Mouse (Mus musculus) liver, embryonic 11.5 days (tissue): ENCODE results near the gene Hgd. TPM values are rescaled to one million over a fixed set of nuclear protein-coding genes. Genes with fewer than 3 reads are reported as not detected.

Experiments
- ATAC-seq: fragments of 200-750 bp; cut with Nextera tagmentation; replicated peaks from 2 replicates; pipeline ENCODE4 v1.8.0; 2017; ENCODE audit warnings: moderate number of reproducible peaks, mild to moderate bottlenecking, moderate TSS enrichment, moderate library complexity; ENCODE audit not compliant: low FRiP score
- DNase-seq: peaks from one replicate; pipeline ENCODE4 v3.0.0-alpha.2; 2017; ENCODE audit warnings: low spot score
- H3K27ac ChIP-seq: fragments of 300-500 bp; sonication (generic); 2 replicates; pipeline ENCODE4 v1.5.1; 2014; ENCODE audit warnings: mild to moderate bottlenecking, low read depth, low read length, control low read depth
- H3K27me3 ChIP-seq: fragments of 300-500 bp; sonication (generic); replicated peaks from 2 replicates; pipeline ENCODE4 v1.6.1; 2014; ENCODE audit warnings: low read length, mixed read lengths; ENCODE audit not compliant: control insufficient read depth, insufficient read depth
- H3K36me3 ChIP-seq: fragments of 300-500 bp; sonication (generic); 2 replicates; pipeline ENCODE4 v1.6.1; 2014; ENCODE audit warnings: mild to moderate bottlenecking, low read length, moderate library complexity, mixed read lengths; ENCODE audit not compliant: control insufficient read depth, insufficient read depth
- H3K4me1 ChIP-seq: fragments of 300-500 bp; sonication (generic); replicated peaks from 2 replicates; pipeline ENCODE4 v1.6.1; 2014; ENCODE audit warnings: low read length, mixed read lengths; ENCODE audit not compliant: control insufficient read depth, insufficient read depth
- H3K4me2 ChIP-seq: fragments of 300-500 bp; sonication (generic); 2 replicates; pipeline ENCODE4 v1.6.1; 2014; ENCODE audit warnings: mild to moderate bottlenecking, control low read depth, moderate library complexity
- H3K4me3 ChIP-seq: fragments of 300-500 bp; sonication (generic); 2 replicates; pipeline ENCODE4 v1.5.1; 2014; ENCODE audit warnings: low read depth, low read length, control low read depth
- H3K9ac ChIP-seq: fragments of 300-500 bp; sonication (generic); 2 replicates; pipeline ENCODE4 v1.6.1; 2014; ENCODE audit warnings: low read depth, low read length, control low read depth
- H3K9me3 ChIP-seq: fragments of 300-500 bp; sonication (generic); 2 replicates; pipeline ENCODE4 v1.6.1; 2016; ENCODE audit warnings: low read length, inconsistent platforms, mixed read lengths; ENCODE audit not compliant: control insufficient read depth
- WGBS: fragments of 180-500 bp; shearing (Covaris S2); extraction: QIAGEN DNeasy Blood & Tissue Kit; methylation state at CpG from one replicate; pipeline ENCODE4 v1.1.7; 2014; 5-methylcytosine and 5-hydroxymethylcytosine counted together
- polyA plus RNA-seq: library from polyadenylated mRNA; unstranded; fragments of >200 nt; fragmentation: Nextera tagmentation; extraction: Ambion mirVana; gene quantifications from 2 replicates; pipeline ENCODE4 v1.2.1, GENCODE M21; 2014

The Hgd gene
- polyA plus RNA-seq, 1 experiment from 2014 or later = 13.6 TPM

DNA sequence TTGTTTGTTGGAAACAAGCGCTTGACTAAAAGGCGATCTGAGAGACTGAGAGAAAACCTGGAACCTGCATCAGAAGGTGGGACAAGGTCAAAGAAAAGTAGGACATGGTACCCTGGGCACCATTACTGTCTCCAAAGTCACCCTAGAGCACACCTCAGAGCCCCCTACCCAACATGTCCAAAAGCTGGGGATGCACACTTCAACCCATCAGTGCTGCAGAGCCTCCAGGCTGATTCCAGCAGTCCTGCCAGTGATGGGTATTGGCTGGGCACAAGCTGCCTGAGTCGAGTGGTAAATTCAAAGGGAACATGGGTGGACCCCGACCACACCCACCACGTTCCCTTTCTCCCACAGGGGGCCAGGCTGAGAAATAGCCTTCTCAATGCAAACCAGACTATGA, 95.4 kb downstream of the Hgd start:
- no peaks in the 10 kb centered on the region for H3K9me3 ChIP-seq
- no peak for ATAC-seq
- H3K27ac ChIP-seq = no peak overlapping the region
- DNase-seq = no peak
- no peaks in the 10 kb centered on the region for H3K36me3 ChIP-seq
- H3K4me2 ChIP-seq = no peak overlapping the region
- WGBS = 72% methylated on average over 5 of the region's 5 CpGs
- no peaks in the 10 kb centered on the region for H3K4me1 ChIP-seq
- no peaks in the 10 kb centered on the region for H3K27me3 ChIP-seq
- no peak overlapping the region for H3K9ac ChIP-seq
- no peak overlapping the region for H3K4me3 ChIP-seq

DNA sequence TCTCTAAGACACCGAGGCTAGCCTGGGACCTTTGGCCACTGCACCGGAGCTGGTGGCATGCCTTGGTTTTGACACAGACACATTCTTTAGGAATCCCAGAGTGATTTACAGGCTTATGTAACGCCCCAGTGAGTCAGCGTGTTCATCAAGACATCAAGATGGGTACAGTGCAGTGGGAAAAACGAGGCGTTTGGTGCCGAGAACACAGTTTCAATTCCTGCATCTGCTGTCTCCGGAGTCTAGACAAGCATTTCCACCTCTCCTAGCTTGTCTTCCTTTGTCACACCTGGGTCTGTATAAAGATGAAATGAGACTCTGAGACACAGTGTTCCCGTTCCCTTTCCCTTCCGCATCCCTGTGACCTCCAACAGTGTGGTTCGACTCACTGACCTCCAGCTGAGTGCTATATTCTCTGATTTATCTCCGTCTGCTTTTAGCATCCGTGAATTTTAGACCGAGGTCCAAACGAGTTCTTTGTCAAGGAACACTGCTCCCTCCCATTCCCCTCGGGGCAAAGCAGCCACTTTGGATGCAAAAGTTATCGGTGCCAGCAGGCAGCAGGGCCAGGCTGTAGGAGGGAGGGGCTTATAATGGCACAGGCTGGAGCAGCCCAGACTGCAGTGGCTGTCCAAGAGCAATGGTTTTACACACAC, 96.2 kb downstream of the Hgd start:
- H3K9me3 ChIP-seq = no peaks in the 10 kb centered on the region
- H3K4me2 ChIP-seq = no peak overlapping the region
- no peaks in the 10 kb centered on the region for H3K36me3 ChIP-seq
- ATAC-seq = no peak
- no peak overlapping the region for H3K4me3 ChIP-seq
- no peak overlapping the region for H3K27ac ChIP-seq
- no peak overlapping the region for H3K9ac ChIP-seq
- 67% methylated on average over 17 of the region's 17 CpGs for WGBS
- H3K27me3 ChIP-seq = no peaks in the 10 kb centered on the region
- no peak for DNase-seq
- H3K4me1 ChIP-seq = no peaks in the 10 kb centered on the region

DNA sequence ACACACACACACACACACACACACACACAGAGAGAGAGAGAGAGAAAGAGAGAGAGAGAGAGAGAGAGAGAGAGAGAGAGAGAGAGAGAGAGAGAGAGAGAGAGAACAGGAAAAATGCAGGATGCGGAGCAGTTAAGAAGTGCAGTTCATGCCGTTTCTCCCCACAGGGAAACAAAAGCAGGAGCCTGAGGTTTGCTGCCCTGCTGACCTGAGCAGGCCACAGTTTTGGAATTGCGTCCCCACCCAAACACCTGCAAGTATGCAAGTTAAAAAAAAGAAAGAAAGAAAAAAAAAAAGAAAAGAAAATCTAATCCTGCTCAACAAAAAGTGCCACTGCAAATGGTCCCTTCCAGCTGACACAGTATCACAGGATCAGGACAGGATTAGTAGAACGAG, 96.7 kb downstream of the Hgd start:
- Histone ChIP-seq H3K9ac (no peak overlapping the region), H3K4me3 (no peak overlapping the region), H3K27ac (no peak overlapping the region), H3K9me3 (no peaks in the 10 kb centered on the region), H3K4me1 (no peaks in the 10 kb centered on the region), H3K36me3 (no peaks in the 10 kb centered on the region), H3K27me3 (no peaks in the 10 kb centered on the region), H3K4me2 (no peak overlapping the region)
- ATAC-seq (no peak), DNase-seq (no peak)
- WGBS = 74% methylated on average over 4 of the region's 4 CpGs

DNA sequence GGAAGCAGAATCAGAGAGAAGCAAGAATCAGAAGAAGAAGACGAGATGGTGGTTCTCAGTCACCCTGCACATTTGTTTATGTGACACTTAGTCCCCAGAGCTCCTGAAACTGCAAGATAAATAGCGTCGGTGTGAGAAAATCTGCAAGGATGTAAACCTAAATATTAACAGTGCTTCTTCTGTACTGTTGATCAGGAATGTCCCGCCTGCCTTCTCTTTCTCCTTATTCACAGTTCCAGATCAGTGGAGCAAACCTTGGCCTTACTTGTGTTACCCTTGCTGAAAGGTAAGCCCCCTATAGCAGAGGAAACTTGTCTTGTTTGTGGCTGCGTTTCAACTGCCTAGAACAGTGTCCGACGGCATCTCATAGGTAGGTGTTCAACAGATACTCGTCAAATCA, 97.6 kb downstream of the Hgd start:
- H3K4me1 ChIP-seq = no peaks in the 10 kb centered on the region
- H3K9ac ChIP-seq = no peak overlapping the region
- WGBS = 79% methylated on average over 8 of the region's 8 CpGs
- no peak overlapping the region for H3K4me3 ChIP-seq
- H3K27me3 ChIP-seq = no peaks in the 10 kb centered on the region
- no peaks in the 10 kb centered on the region for H3K36me3 ChIP-seq
- H3K4me2 ChIP-seq = no peak overlapping the region
- H3K27ac ChIP-seq = no peak overlapping the region
- H3K9me3 ChIP-seq = no peaks in the 10 kb centered on the region
- ATAC-seq (no peak), DNase-seq (no peak)

DNA sequence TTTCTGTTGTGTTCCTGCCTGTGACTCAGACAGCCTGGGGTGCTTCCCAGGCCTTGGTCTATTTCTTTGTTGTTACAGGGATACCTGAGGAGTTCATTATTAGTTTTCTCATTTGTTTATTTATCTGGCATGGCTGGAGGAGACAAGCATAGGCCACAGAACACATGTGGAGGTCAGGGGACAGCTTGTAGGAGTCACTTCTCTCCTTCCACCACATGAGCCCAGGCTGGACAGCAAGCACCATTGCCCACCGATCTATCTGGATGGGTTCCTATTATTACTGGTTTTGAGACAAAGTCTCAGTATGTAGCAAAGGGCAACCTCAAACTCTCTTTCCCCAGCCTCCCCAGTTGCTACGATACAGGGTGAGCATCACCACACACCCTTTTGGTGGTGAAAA, 100.3 kb downstream of the Hgd start:
- 88% methylated on average over 2 of the region's 2 CpGs for WGBS
- ATAC-seq (no peak), DNase-seq (no peak)
- Histone ChIP-seq H3K4me1 (peaks cover 3% of the 10 kb centered on the region), H3K9ac (no peak overlapping the region), H3K36me3 (no peaks in the 10 kb centered on the region), H3K4me3 (no peak overlapping the region), H3K4me2 (no peak overlapping the region), H3K27me3 (no peaks in the 10 kb centered on the region), H3K27ac (no peak overlapping the region), H3K9me3 (no peaks in the 10 kb centered on the region)

DNA sequence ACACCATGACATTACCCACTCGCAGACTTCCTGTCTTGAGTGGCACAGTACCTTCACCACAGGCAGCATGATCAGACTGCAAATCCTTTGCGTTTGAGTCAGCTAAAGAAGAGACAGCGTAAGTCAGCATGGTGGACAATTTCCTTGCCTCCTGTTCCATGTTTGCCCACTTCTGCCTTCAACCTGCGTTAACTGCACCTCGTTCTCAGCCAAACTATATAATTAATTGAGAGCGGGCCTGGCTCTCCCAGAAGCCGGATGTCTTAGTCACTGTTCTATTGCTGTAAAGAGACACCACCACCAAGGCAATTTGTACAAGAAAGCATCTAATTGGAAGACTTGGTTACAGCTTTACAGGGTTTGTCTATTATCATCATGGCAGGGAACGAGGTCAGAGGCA, 100.9 kb downstream of the Hgd start:
- H3K4me1 ChIP-seq = peaks cover 8% of the 10 kb centered on the region
- H3K4me3 ChIP-seq = no peak overlapping the region
- no peak overlapping the region for H3K4me2 ChIP-seq

More for the DNA sequence above, 100.9 kb downstream of the Hgd start:
- 82% methylated on average over 8 of the region's 8 CpGs for WGBS
- no peaks in the 10 kb centered on the region for H3K27me3 ChIP-seq
- no peak overlapping the region for H3K27ac ChIP-seq
- DNase-seq = no peak
- no peaks in the 10 kb centered on the region for H3K9me3 ChIP-seq
- H3K9ac ChIP-seq = no peak overlapping the region
- H3K36me3 ChIP-seq = no peaks in the 10 kb centered on the region
- ATAC-seq = no peak

Other genes starting within 250 kb of the Hgd start
- gene Stxbp5l, start 195.2 kb upstream of the Hgd start, polyA plus RNA-seq = 0.25 and 0.26 TPM in 2 replicates
- 29.2 and 34.0 TPM in 2 replicates for gene Gtf2e1, start 40.4 kb upstream of the Hgd start, polyA plus RNA-seq
- 29.6 and 33.5 TPM in 2 replicates for gene Rabl3, start 40.3 kb upstream of the Hgd start, polyA plus RNA-seq
- gene Ndufb4, start 74.3 kb downstream of the Hgd start, polyA plus RNA-seq = 67.6 and 72.2 TPM in 2 replicates
- 107 and 118 TPM in 2 replicates for gene Fstl1, start 196.7 kb downstream of the Hgd start, polyA plus RNA-seq